Mouse (Mus musculus) ES-Bruce4 (cell line): Measurements from ENCODE around the gene Pfdn6.

Source experiments
- CTCF ChIP-seq: IDR thresholded peaks from one replicate; pipeline ENCODE4 v1.8.1; 2011; ENCODE audit warnings: low read depth, low read length
- POLR2A ChIP-seq: IDR thresholded peaks from one replicate; pipeline ENCODE4 v1.8.1; 2011; ENCODE audit warnings: low read length; ENCODE audit not compliant: insufficient read depth

- TF ChIP-seq POLR2A (no peak), CTCF (peak; percentile 93)
These were observed 28.3 kb upstream of the Pfdn6 start for GRCm38 (mm10) chr17:33968489-33968888.
